Mouse (Mus musculus) cortical plate, adult 2 months (tissue): ENCODE data around the gene Kremen1. TPM values are rescaled to one million over a fixed set of nuclear protein-coding genes. Genes with fewer than 3 reads are reported as not detected.

Experiments used
- H3K27ac ChIP-seq: fragments of 200-500 bp; 2 replicates; pipeline ENCODE4 v1.5.1; 2012; ENCODE audit warnings: low read length, control low read depth, inconsistent platforms; ENCODE audit not compliant: insufficient read depth
- H3K4me1 ChIP-seq: fragments of 200-500 bp; 2 replicates; pipeline ENCODE4 v1.6.1; 2011; ENCODE audit warnings: low read length; ENCODE audit not compliant: control insufficient read depth, insufficient read depth
- H3K4me3 ChIP-seq: fragments of 200-500 bp; 2 replicates; pipeline ENCODE4 v1.5.1; 2011; ENCODE audit warnings: mild to moderate bottlenecking, low read length, control low read depth; ENCODE audit not compliant: insufficient read depth
- CTCF ChIP-seq: fragments of 200-500 bp; IDR thresholded peaks from 2 replicates; pipeline ENCODE4 v1.5.1; 2011; ENCODE audit warnings: mild to moderate bottlenecking, control low read depth, low read length; ENCODE audit not compliant: insufficient read depth; ENCODE audit errors: extremely low read depth
- POLR2A ChIP-seq: fragments of 200-500 bp; IDR thresholded peaks from 2 replicates; pipeline ENCODE4 v1.6.1; 2011; ENCODE audit warnings: mild to moderate bottlenecking, low read length, control low read depth; ENCODE audit not compliant: insufficient read depth; ENCODE audit errors: extremely low read depth
- polyA plus RNA-seq: library from polyadenylated mRNA; depleted of rRNA; stranded (reverse); fragments of >200 nt; gene quantifications from 2 replicates; pipeline ENCODE4 v1.2.3, GENCODE M21; 2012

The Kremen1 gene
- polyA plus RNA-seq, 1 experiment: 10.4 TPM

- H3K4me1 ChIP-seq: peaks cover 10% of the 10 kb centered on the region
- H3K27ac ChIP-seq: no peak overlapping the region
- H3K4me3 ChIP-seq: no peak overlapping the region
- TF ChIP-seq POLR2A: no peak
- TF ChIP-seq CTCF: no peak
Observed at GRCm38 (mm10) chr11:5242158-5242557, 19.2 kb downstream of the Kremen1 start.

GRCm38 (mm10) chr11:5239706-5240690 lies 21.4 kb downstream of the Kremen1 start:
- Histone ChIP-seq H3K4me3 (no peak overlapping the region), H3K27ac (no peak overlapping the region), H3K4me1 (peaks cover 7% of the 10 kb centered on the region; the same call in 1 of the 2 replicates)
- TF ChIP-seq CTCF: no peak
- TF ChIP-seq POLR2A: no peak

- Histone ChIP-seq H3K4me1 (no peaks in the 10 kb centered on the region), H3K4me3 (no peak overlapping the region), H3K27ac (no peak overlapping the region)
- TF ChIP-seq CTCF (no peak), POLR2A (no peak)
Observed at GRCm38 (mm10) chr11:5219910-5220447, 41.4 kb downstream of the Kremen1 start.

GRCm38 (mm10) chr11:5219371-5219770 lies 42.0 kb downstream of the Kremen1 start:
- TF ChIP-seq CTCF (no peak), POLR2A (no peak)
- Histone ChIP-seq H3K4me1 (no peaks in the 10 kb centered on the region), H3K4me3 (no peak overlapping the region), H3K27ac (no peak overlapping the region)

- Histone ChIP-seq H3K4me3 (no peak overlapping the region), H3K27ac (no peak overlapping the region), H3K4me1 (no peaks in the 10 kb centered on the region)
- TF ChIP-seq CTCF (no peak), POLR2A (no peak)
Observed at GRCm38 (mm10) chr11:5215401-5216187, 45.8 kb downstream of the Kremen1 start.

GRCm38 (mm10) chr11:5214483-5215040 lies 46.8 kb downstream of the Kremen1 start:
- H3K4me3 ChIP-seq: no peak overlapping the region
- TF ChIP-seq CTCF (no peak), POLR2A (no peak)

GRCm38 (mm10) chr11:5203054-5203453 lies 58.3 kb downstream of the Kremen1 start:
- no peak overlapping the region for H3K4me3 ChIP-seq
- no peak for TF ChIP-seq CTCF
- TF ChIP-seq POLR2A: no peak
- H3K27ac ChIP-seq: no peak overlapping the region
- no peaks in the 10 kb centered on the region for H3K4me1 ChIP-seq

More at GRCm38 (mm10) chr11:5214483-5215040, 46.8 kb downstream of the Kremen1 start:
- H3K4me1 ChIP-seq: no peaks in the 10 kb centered on the region
- no peak overlapping the region for H3K27ac ChIP-seq

GRCm38 (mm10) chr11:5201799-5202680 lies 59.3 kb downstream of the Kremen1 start:
- TF ChIP-seq CTCF (no peak), POLR2A (no peak)

More at GRCm38 (mm10) chr11:5201799-5202680, 59.3 kb downstream of the Kremen1 start:
- Histone ChIP-seq H3K4me3 (no peak overlapping the region), H3K4me1 (no peaks in the 10 kb centered on the region), H3K27ac (no peak overlapping the region)
